In genomic region chr8:35765499-35766193, GRCm38 (mm10) we compare ENCODE assay signal across 8 mouse cellular contexts. TPM values are rescaled to one million over a fixed set of nuclear protein-coding genes. Genes with fewer than 3 reads are reported as not detected.
A peak's percentile ranks its signal among the peaks of the same experiment; 100 is the strongest.
DNase-seq lines count a peak whose midpoint lies in the region; ATAC-seq and TF ChIP-seq lines count a peak whose summit lies in the region.

TSS of gene Gm19410 (plus strand) at chr8:35765790.

- TF ChIP-seq POLR2A in embryonic fibroblast, embryonic 13.5 days (IDR thresholded peaks at IDR 0.05; ENCODE audit: low read depth, low read length): no peak

- WGBS in intestine, embryonic 15.5 days: under 1% methylated on average over 35 of the region's 35 CpGs
- 1% methylated on average over 35 of the region's 35 CpGs for WGBS in limb, embryonic 15.5 days

- H3K4me2 ChIP-seq in intestine, embryonic 15.5 days (replicated peaks): peak within 1 kb of the TSS; percentile 97
- H3K4me2 ChIP-seq in limb, embryonic 15.5 days: peak within 1 kb of the TSS; percentile 85

- H3K27ac ChIP-seq in embryonic fibroblast, embryonic 13.5 days (ENCODE audit: insufficient read depth, low read length): no peak within 1 kb of the TSS
- no peak within 1 kb of the TSS for H3K27ac ChIP-seq in intestine, embryonic 15.5 days
- no peak within 1 kb of the TSS for H3K27ac ChIP-seq in limb, embryonic 15.5 days

- no peaks in the 10 kb centered on the region for H3K4me1 ChIP-seq in embryonic fibroblast, embryonic 13.5 days (ENCODE audit: control insufficient read depth, insufficient read depth, low read length)
- H3K4me1 ChIP-seq in intestine, embryonic 15.5 days (replicated peaks): peaks cover 9% of the 10 kb centered on the region; the same call in 1 of the 2 replicates
- peaks cover 10% of the 10 kb centered on the region for H3K4me1 ChIP-seq in limb, embryonic 15.5 days

- peak within 1 kb of the TSS; percentile 16; the same call in 1 of the 2 replicates for H3K4me3 ChIP-seq in embryonic fibroblast, embryonic 13.5 days (ENCODE audit: insufficient read depth, low read length)
- H3K4me3 ChIP-seq in intestine, embryonic 15.5 days (replicated peaks): peak within 1 kb of the TSS; percentile 48
- H3K4me3 ChIP-seq in limb, embryonic 15.5 days: peak within 1 kb of the TSS; percentile 41

- peak; percentile 14 for DNase-seq in gastrocnemius, postnatal 14 days
- no peak for DNase-seq in gastrocnemius, adult 18-20 months (ENCODE audit: low spot score)
- DNase-seq in Muller cell, postnatal 12 days (ENCODE audit: inconsistent ontology term): peak; percentile 63
- DNase-seq in ovary, postnatal 36 days (ENCODE audit: low spot score): peak; percentile 15

- peak within 1 kb of the TSS; percentile 33 for H3K9ac ChIP-seq in intestine, embryonic 15.5 days
- no peak within 1 kb of the TSS for H3K9ac ChIP-seq in limb, embryonic 15.5 days

- intact Hi-C loops in gastrocnemius, postnatal 14 days (cut with DNase I; ENCODE audit: low total_unique reads): no loop called here

- H3K36me3 ChIP-seq in intestine, embryonic 15.5 days: no peaks in the 10 kb centered on the region
- no peaks in the 10 kb centered on the region for H3K36me3 ChIP-seq in limb, embryonic 15.5 days

- H3K27me3 ChIP-seq in intestine, embryonic 15.5 days (replicated peaks): peaks cover 12% of the 10 kb centered on the region
- H3K27me3 ChIP-seq in limb, embryonic 15.5 days: peaks cover 38% of the 10 kb centered on the region

- no peaks in the 10 kb centered on the region for H3K9me3 ChIP-seq in intestine, embryonic 15.5 days
- H3K9me3 ChIP-seq in limb, embryonic 15.5 days: no peaks in the 10 kb centered on the region

- peak; percentile 78 for ATAC-seq in intestine, embryonic 15.5 days
- ATAC-seq in limb, embryonic 15.5 days (ENCODE audit: insufficient number of reproducible peaks, low FRiP score, low TSS enrichment, low read depth): no peak
- ATAC-seq in erythroid progenitor cell, adult 5-6 weeks (replicated peaks; ENCODE audit: low FRiP score, poor library complexity, severe bottlenecking): no peak

- no peak for TF ChIP-seq CTCF in embryonic fibroblast, embryonic 13.5 days (IDR thresholded peaks at IDR 0.05; ENCODE audit: borderline replicate concordance, insufficient read depth, low read length)

RNA-seq across cellular contexts. Expression of gene Gm19410, which starts in this region (rescaled TPM):
- total RNA-seq in gastrocnemius, postnatal 14 days (2021): under 1 TPM; 0.58 to 0.68 TPM
- total RNA-seq in gastrocnemius, adult 18-20 months (2021): 1 to 10 TPM in 1 of 2 experiments, under 1 TPM in 1; 0.39 to 1.4 TPM
- polyA plus RNA-seq in embryonic fibroblast, embryonic 13.5 days (2011; ENCODE audit: insufficient read length, low read depth, missing spikeins): not detected in 2 replicates
- 0.03 and 0.09 TPM in 2 replicates for polyA plus RNA-seq in intestine, embryonic 15.5 days (2015; fragmentation: Nextera tagmentation; extraction: Ambion mirVana)
- polyA plus RNA-seq in limb, embryonic 15.5 days (2015; fragmentation: Nextera tagmentation; extraction: Ambion mirVana): 0.05 and 0.07 TPM in 2 replicates
- not detected in 2 replicates for total RNA-seq in erythroid progenitor cell, adult 5-6 weeks (2015; ENCODE audit: low replicate concordance)
- total RNA-seq in erythroid progenitor cell, adult 5-6 weeks (2017; ENCODE audit: low replicate concordance): not detected in 2 replicates

Comparison
In these comparisons a context has a peak if more than half of its experiments do, and no peak if none do; other contexts are left out.
1. Peak in DNase-seq in gastrocnemius, postnatal 14 days; RNA of the gene not detected or under 1 TPM.
2. Peak in ATAC-seq, H3K4me3 ChIP-seq, H3K9ac ChIP-seq and H3K4me2 ChIP-seq in intestine, embryonic 15.5 days; RNA of the gene not detected or under 1 TPM.